Mouse (Mus musculus): ENCODE measurements around the gene Gm11985.

DNA sequence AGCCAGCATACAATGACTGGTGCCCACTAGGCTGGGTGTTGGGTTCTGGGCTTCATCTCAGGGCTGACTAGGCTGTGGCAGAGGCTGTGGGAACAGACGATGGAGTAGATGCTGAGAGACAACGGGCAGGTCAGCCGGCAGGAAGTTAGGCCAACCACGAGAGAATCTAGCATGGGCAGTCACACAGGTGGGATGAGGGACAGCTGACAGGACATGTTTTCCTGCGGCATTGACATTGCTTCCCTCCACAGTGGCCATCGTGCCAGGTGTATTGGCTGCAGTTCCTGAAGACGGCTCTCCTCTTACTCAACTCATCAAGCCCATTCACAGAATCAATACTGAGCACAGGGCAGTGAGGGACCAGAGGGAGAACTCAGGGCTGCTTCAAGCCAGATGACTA, 40.4 kb downstream of the Gm11985 start:
- no peak for TF ChIP-seq GATA1 (IDR thresholded peaks at IDR 0.05; ENCODE audit: low read length)
- no peak for TF ChIP-seq TAL1 (IDR thresholded peaks at IDR 0.05; ENCODE audit: low read length)
